Mouse (Mus musculus) neural tube, embryonic 13.5 days (tissue): ENCODE measurements around the gene Gtpbp6. TPM values are rescaled to one million over a fixed set of nuclear protein-coding genes. Genes with fewer than 3 reads are reported as not detected.
A peak's percentile ranks its signal among the peaks of the same experiment; 100 is the strongest.
"Not testable (repeated sequence)": the region's sequence is repeated elsewhere in the genome, so short reads cannot be mapped to it uniquely, and the experiment has no call there.

Source experiments
- ATAC-seq: fragments of 200-750 bp; cut with Nextera tagmentation; 2 replicates; pipeline ENCODE4 v1.8.0; 2017; ENCODE audit warnings: low read depth, mild to moderate bottlenecking, moderate TSS enrichment, moderate library complexity
- H3K27ac ChIP-seq: fragments of 300-500 bp; sonication (generic); replicated peaks from 2 replicates; pipeline ENCODE4 v1.5.1; 2015; ENCODE audit warnings: moderate library complexity, mild to moderate bottlenecking, inconsistent platforms
- H3K27me3 ChIP-seq: fragments of 300-500 bp; sonication (generic); 2 replicates; pipeline ENCODE4 v1.6.1; 2015; ENCODE audit warnings: mild to moderate bottlenecking, inconsistent platforms
- H3K36me3 ChIP-seq: fragments of 300-500 bp; sonication (generic); 2 replicates; pipeline ENCODE4 v1.6.1; 2015; ENCODE audit warnings: mild to moderate bottlenecking, inconsistent platforms
- H3K4me1 ChIP-seq: fragments of 300-500 bp; sonication (generic); replicated peaks from 2 replicates; pipeline ENCODE4 v1.6.1; 2015; ENCODE audit warnings: inconsistent platforms
- H3K4me2 ChIP-seq: fragments of 300-500 bp; sonication (generic); 2 replicates; pipeline ENCODE4 v1.6.1; 2015; ENCODE audit warnings: inconsistent platforms, mild to moderate bottlenecking, moderate library complexity
- H3K4me3 ChIP-seq: fragments of 300-500 bp; sonication (generic); 2 replicates; pipeline ENCODE4 v1.5.1; 2015; ENCODE audit warnings: mild to moderate bottlenecking, inconsistent platforms
- H3K9ac ChIP-seq: fragments of 300-500 bp; sonication (generic); 2 replicates; pipeline ENCODE4 v1.6.1; 2015; ENCODE audit warnings: moderate library complexity, mild to moderate bottlenecking, inconsistent platforms
- H3K9me3 ChIP-seq: fragments of 300-500 bp; sonication (generic); 2 replicates; pipeline ENCODE4 v1.6.1; 2016; ENCODE audit warnings: inconsistent platforms
- WGBS: fragments of 180-500 bp; shearing (Covaris S2); methylation state at CpG from one replicate; pipeline ENCODE4 v1.1.7; 2015; 5-methylcytosine and 5-hydroxymethylcytosine counted together
- polyA plus RNA-seq: library from polyadenylated mRNA; unstranded; fragments of >200 nt; fragmentation: Nextera tagmentation; extraction: Ambion mirVana; gene quantifications from 2 replicates; pipeline ENCODE4 v1.2.1, GENCODE M21; 2015

Gtpbp6 gene
- polyA plus RNA-seq, 1 experiment from 2014 or later, result 58.0 TPM

GRCm38 (mm10) chr5:110094030-110094846 is 13.8 kb downstream of the Gtpbp6 start, which contains the start of gene Gm35315:
TSS of gene Gm35315 (minus strand) at chr5:110094420.
- Histone ChIP-seq H3K27me3 (no peaks in the 10 kb centered on the region), H3K27ac (peak within 1 kb of the TSS; percentile 55), H3K36me3 (no peaks in the 10 kb centered on the region), H3K4me2 (peak within 1 kb of the TSS; percentile 61), H3K4me1 (peaks cover 8% of the 10 kb centered on the region), H3K4me3 (peak within 1 kb of the TSS; percentile 41), H3K9ac (peak within 1 kb of the TSS; percentile 75), H3K9me3 (no peaks in the 10 kb centered on the region)
- ATAC-seq, result peak; percentile 95
- 1% methylated on average over 25 of the region's 25 CpGs for WGBS

GRCm38 (mm10) chr5:110091546-110091945 is 16.5 kb downstream of the Gtpbp6 start:
- no peaks in the 10 kb centered on the region for H3K9me3 ChIP-seq
- H3K36me3 ChIP-seq, result no peaks in the 10 kb centered on the region
- H3K9ac ChIP-seq, result no peak overlapping the region
- H3K27ac ChIP-seq, result no peak overlapping the region
- no peak overlapping the region for H3K4me2 ChIP-seq
- H3K4me3 ChIP-seq, result no peak overlapping the region
- no peaks in the 10 kb centered on the region for H3K27me3 ChIP-seq
- 77% methylated on average over 2 of the region's 2 CpGs for WGBS
- no peak for ATAC-seq
- peaks cover 8% of the 10 kb centered on the region for H3K4me1 ChIP-seq

DNA sequence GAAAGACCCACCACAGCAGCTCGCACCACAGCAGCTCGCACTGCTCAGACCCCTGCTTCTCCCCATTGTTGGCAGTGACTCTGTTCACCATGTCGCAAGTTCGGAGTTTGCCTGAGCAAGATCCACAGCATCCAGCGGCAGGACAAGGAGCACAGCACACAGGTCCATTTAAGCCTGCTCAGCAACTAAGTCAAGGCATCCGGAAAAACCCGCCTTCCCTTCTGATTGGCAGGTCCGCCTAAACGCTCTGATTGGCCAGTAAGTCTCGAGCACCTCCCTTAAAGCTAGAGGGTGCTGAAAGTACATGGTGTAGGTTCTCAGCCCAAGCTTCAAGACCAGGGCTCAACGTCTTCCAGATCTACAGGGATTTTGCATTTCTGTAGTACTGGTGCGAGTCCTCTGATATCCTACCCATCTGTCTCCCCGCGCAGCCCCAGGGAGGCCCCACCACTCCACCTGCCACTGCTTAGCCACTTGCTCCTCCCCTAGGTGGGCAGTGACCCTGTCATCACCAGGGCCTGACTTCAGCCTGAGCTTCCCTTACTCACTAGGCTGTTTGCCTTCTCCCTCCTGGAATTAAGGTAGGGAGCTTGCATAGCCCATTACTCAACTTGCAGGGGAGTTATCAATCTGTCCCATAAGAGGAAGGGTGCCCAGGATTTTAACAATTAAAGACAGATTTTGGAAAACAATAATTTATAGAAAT is 21.7 kb downstream of the Gtpbp6 start:
- Histone ChIP-seq H3K36me3 (no peaks in the 10 kb centered on the region), H3K4me2 (no peak overlapping the region), H3K4me1 (no peaks in the 10 kb centered on the region), H3K9me3 (peaks cover 7% of the 10 kb centered on the region), H3K27ac (no peak overlapping the region), H3K4me3 (no peak overlapping the region), H3K27me3 (no peaks in the 10 kb centered on the region), H3K9ac (no peak overlapping the region)
- WGBS, result 37% methylated on average over 14 of the region's 14 CpGs
- no peak for ATAC-seq

DNA sequence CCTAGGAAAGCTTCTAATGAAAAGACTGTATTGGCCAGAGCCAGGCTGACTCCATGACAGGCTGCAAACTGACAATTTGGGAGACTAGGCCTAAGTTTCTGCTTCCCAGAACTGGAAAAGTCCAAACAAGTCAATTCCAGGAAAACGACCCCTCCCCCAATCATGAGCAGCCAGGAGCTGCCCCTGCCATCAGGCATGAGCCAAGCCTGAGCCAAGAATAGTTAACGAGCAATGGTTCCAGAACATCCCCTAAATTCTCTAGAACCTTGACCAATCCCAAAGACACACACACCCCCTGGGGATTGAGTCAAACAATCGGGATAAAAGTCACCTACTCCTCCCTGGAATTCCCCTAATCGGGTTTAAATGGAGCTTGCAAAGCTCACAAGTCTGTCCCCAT is 25.0 kb downstream of the Gtpbp6 start:
- H3K27me3 ChIP-seq, result no peaks in the 10 kb centered on the region
- 85% methylated on average over 4 of the region's 4 CpGs for WGBS
- H3K4me1 ChIP-seq, result no peaks in the 10 kb centered on the region
- H3K9ac ChIP-seq, result no peak overlapping the region
- H3K9me3 ChIP-seq, result peaks cover 29% of the 10 kb centered on the region
- H3K36me3 ChIP-seq, result peaks cover 12% of the 10 kb centered on the region; the same call in 1 of the 2 replicates
- no peak overlapping the region for H3K4me3 ChIP-seq
- no peak overlapping the region for H3K4me2 ChIP-seq
- H3K27ac ChIP-seq, result no peak overlapping the region
- no peak for ATAC-seq

GRCm38 (mm10) chr5:110072413-110072812 is 35.6 kb downstream of the Gtpbp6 start, which contains the start of gene Gm17655:
TSS of gene Gm17655 (minus strand) at chr5:110072513.
- not testable (repeated sequence) for ATAC-seq, H3K4me2 ChIP-seq, H3K36me3 ChIP-seq, H3K27ac ChIP-seq, H3K4me3 ChIP-seq, H3K9ac ChIP-seq, H3K27me3 ChIP-seq, H3K4me1 ChIP-seq
- WGBS, result no CpG with 5 or more reads among the region's 2 CpGs
- H3K9me3 ChIP-seq, result peaks cover 29% of the 10 kb centered on the region

GRCm38 (mm10) chr5:110057637-110058408 is 50.2 kb downstream of the Gtpbp6 start:
- Histone ChIP-seq H3K27me3 (no peaks in the 10 kb centered on the region), H3K36me3 (no peaks in the 10 kb centered on the region), H3K4me1 (peaks cover 7% of the 10 kb centered on the region; the same call in 1 of the 2 replicates), H3K27ac (peak overlapping the region; percentile 72), H3K9ac (peak overlapping the region; percentile 72), H3K9me3 (peaks cover 6% of the 10 kb centered on the region; the same call in 1 of the 2 replicates), H3K4me2 (peak overlapping the region; percentile 58), H3K4me3 (peak overlapping the region; percentile 54)
- ATAC-seq, result peak; percentile 98
- 2% methylated on average over 19 of the region's 19 CpGs for WGBS

Other genes starting within 250 kb of the Gtpbp6 start
- gene Gm15446, start 184.8 kb downstream of the Gtpbp6 start, polyA plus RNA-seq, result 0.45 and 0.49 TPM in 2 replicates
- 25.7 and 27.0 TPM in 2 replicates for gene Zfp932, start 111.7 kb downstream of the Gtpbp6 start, polyA plus RNA-seq
- 3.5 and 4.0 TPM in 2 replicates for gene Gm17655, start 35.7 kb downstream of the Gtpbp6 start, polyA plus RNA-seq
- gene Gm35315, start 13.8 kb downstream of the Gtpbp6 start, polyA plus RNA-seq, result 0.32 and 0.73 TPM in 2 replicates
- gene Plcxd1, start 8.2 kb downstream of the Gtpbp6 start, polyA plus RNA-seq, result 1.8 and 2.4 TPM in 2 replicates
- 11.8 and 12.5 TPM in 2 replicates for gene Zfp605, start 1.9 kb upstream of the Gtpbp6 start, polyA plus RNA-seq
- gene Chfr, start 27.6 kb upstream of the Gtpbp6 start, polyA plus RNA-seq, result 99.2 and 102 TPM in 2 replicates
- gene Golga3, start 68.5 kb upstream of the Gtpbp6 start, polyA plus RNA-seq, result 20.0 and 20.5 TPM in 2 replicates
- gene Ankle2, start 122.8 kb upstream of the Gtpbp6 start, polyA plus RNA-seq, result 23.8 and 24.3 TPM in 2 replicates
- 82.1 and 92.5 TPM in 2 replicates for gene Pgam5, start 161.7 kb upstream of the Gtpbp6 start, polyA plus RNA-seq
- gene Pxmp2, start 178.0 kb upstream of the Gtpbp6 start, polyA plus RNA-seq, result 8.1 and 8.7 TPM in 2 replicates
- gene Pole, start 178.1 kb upstream of the Gtpbp6 start, polyA plus RNA-seq, result 6.1 and 8.1 TPM in 2 replicates
- 5.8 and 6.0 TPM in 2 replicates for gene P2rx2, start 235.0 kb upstream of the Gtpbp6 start, polyA plus RNA-seq
- gene Lrcol1, start 236.5 kb upstream of the Gtpbp6 start, polyA plus RNA-seq, result not detected in 2 replicates